Mouse (Mus musculus): Measurements from ENCODE around the gene Gm10447. TPM values are rescaled to one million over a fixed set of nuclear protein-coding genes. Genes with fewer than 3 reads are reported as not detected.

Gm10447 gene
- polyA plus RNA-seq, 1 experiment = 0.02 TPM

DNA sequence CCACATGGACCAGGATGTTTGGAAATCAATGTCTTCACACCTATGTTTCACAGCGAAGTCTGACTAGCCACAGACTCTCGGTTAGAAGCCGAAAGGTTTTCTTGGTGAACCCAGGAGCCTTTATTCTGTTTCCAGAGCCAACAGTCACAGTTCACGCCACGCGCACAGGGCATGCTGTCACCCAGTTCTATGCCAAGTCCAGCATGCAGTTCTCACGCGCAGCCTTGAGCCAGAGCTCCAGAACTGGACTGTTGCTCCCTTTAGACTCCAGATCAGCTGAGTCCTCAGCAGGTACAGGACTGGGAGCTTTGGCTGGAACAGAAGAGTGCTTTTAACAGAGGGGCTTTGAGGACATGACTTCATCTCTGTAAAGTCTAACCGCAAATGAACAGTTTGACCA is 4.5 kb downstream of the Gm10447 start:
- Histone ChIP-seq H3K4me3 (no peak overlapping the region), H3K27me3 (ENCODE audit: control insufficient read depth, insufficient read depth, insufficient read length) (peaks cover 8% of the 10 kb centered on the region), H3K79me2 (ENCODE audit: control insufficient read depth, insufficient read depth) (no peaks in the 10 kb centered on the region), H3K36me3 (ENCODE audit: control insufficient read depth, insufficient read depth) (no peaks in the 10 kb centered on the region), H3ac (ENCODE audit: control insufficient read depth, insufficient read length) (no peak overlapping the region), H3K4me2 (ENCODE audit: low read depth) (no peak overlapping the region)
- TF ChIP-seq MAX (IDR thresholded peaks at IDR 0.05; ENCODE audit: low read depth) = no peak

DNA sequence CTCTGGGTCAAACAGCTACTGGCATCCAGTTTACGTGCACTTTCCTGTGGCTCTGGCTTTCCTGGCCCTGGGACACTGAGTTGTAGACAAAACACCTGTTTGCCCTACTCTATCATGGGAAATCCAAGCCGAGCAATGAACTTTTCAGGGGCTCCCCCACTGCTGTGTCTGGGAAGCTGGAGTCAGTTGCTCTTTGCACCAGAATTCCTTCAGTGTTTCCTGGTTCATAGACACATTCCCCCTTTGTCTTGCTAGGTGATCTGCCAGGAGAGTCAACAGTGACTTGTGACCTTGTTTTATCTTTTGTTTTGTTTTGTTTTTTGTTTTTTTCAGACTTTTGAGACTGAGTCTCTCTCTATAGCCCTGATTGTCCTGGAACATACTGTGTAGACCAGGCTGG is 5.5 kb downstream of the Gm10447 start:
- H3K27me3 ChIP-seq (ENCODE audit: control insufficient read depth, insufficient read depth, insufficient read length) = peaks cover 8% of the 10 kb centered on the region
- H3ac ChIP-seq (ENCODE audit: control insufficient read depth, insufficient read length) = no peak overlapping the region
- TF ChIP-seq MAX (IDR thresholded peaks at IDR 0.05; ENCODE audit: low read depth) (no peak), POLR2AphosphoS2 (IDR thresholded peaks at IDR 0.05; ENCODE audit: insufficient read length, low read depth) (no peak), TCF3 (IDR thresholded peaks at IDR 0.05; ENCODE audit: insufficient read length, low read depth) (no peak), TCF12 (IDR thresholded peaks at IDR 0.05; ENCODE audit: insufficient read depth, poor library complexity, severe bottlenecking) (no peak), MYOG (IDR thresholded peaks at IDR 0.05; ENCODE audit: control insufficient read depth in 1 of 3, insufficient read depth in 1 of 3, insufficient read length in 2 of 3, low read depth in 2 of 3) (no peak), POLR2A (IDR thresholded peaks at IDR 0.05; ENCODE audit: insufficient read length, low read depth) (no peak), MYOD1 (IDR thresholded peaks at IDR 0.05; ENCODE audit: control insufficient read depth in 1 of 3, insufficient read length in 2 of 3, low read depth in 2 of 3) (no peak), CEBPB (IDR thresholded peaks at IDR 0.05; ENCODE audit: insufficient read depth, poor library complexity, severe bottlenecking) (no peak), SRF (IDR thresholded peaks at IDR 0.05; ENCODE audit: control insufficient read depth, insufficient read length, low read depth) (no peak), E2F4 (IDR thresholded peaks at IDR 0.05; ENCODE audit: insufficient read depth) (no peak)

DNA sequence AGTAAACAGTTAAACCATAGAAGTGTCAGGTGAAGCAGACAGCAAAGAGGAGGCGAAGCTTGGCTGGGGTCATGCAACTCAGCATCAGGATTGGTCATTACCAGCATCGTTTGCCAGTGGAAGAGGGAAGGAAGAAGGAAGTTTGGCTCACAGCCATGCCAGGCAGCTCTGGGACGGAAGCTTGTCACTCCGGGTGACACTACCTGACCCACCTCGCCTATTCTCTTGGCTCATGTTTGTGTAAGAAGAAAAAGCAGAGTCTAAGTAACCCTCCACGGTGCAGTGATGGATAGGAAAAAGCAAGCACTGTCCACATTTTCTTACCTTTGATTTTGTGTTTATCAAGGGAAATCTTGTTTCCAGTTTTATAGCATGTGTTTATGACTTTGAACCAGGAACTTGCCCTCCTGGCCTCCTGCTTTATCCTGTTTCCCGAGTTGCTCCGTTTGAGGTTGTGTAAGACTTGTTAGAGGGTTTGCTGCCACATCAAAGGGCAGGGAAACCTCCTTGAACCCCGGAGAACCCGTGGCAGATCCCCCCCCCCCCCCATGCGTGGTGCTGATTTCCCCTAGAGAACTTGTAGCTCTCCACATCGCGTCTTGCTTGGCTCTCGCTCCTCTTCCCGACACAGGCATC is 6.7 kb downstream of the Gm10447 start:
- TF ChIP-seq CEBPB (IDR thresholded peaks at IDR 0.05; ENCODE audit: insufficient read depth, poor library complexity, severe bottlenecking) (no peak), MAX (IDR thresholded peaks at IDR 0.05; ENCODE audit: low read depth) (no peak), TCF3 (IDR thresholded peaks at IDR 0.05; ENCODE audit: insufficient read length, low read depth) (no peak), USF1 (IDR thresholded peaks at IDR 0.05; ENCODE audit: low read depth) (no peak), POLR2A (IDR thresholded peaks at IDR 0.05; ENCODE audit: insufficient read length, low read depth) (no peak), SRF (IDR thresholded peaks at IDR 0.05; ENCODE audit: control insufficient read depth, insufficient read length, low read depth) (no peak), E2F4 (IDR thresholded peaks at IDR 0.05; ENCODE audit: insufficient read depth) (no peak), MYOD1 (IDR thresholded peaks at IDR 0.05; ENCODE audit: control insufficient read depth in 1 of 3, insufficient read length in 2 of 3, low read depth in 2 of 3) (no peak), MYOG (IDR thresholded peaks at IDR 0.05; ENCODE audit: control insufficient read depth in 1 of 3, insufficient read depth in 1 of 3, insufficient read length in 2 of 3, low read depth in 2 of 3) (no peak), REST (IDR thresholded peaks at IDR 0.05; ENCODE audit: insufficient read depth, insufficient read length) (no peak), POLR2AphosphoS2 (IDR thresholded peaks at IDR 0.05; ENCODE audit: insufficient read length, low read depth) (no peak), TCF12 (IDR thresholded peaks at IDR 0.05; ENCODE audit: insufficient read depth, poor library complexity, severe bottlenecking) (no peak)
- Histone ChIP-seq H3K27me3 (ENCODE audit: control insufficient read depth, insufficient read depth, insufficient read length) (peaks cover 8% of the 10 kb centered on the region), H3ac (ENCODE audit: control insufficient read depth, insufficient read length) (no peak overlapping the region), H3K4me2 (ENCODE audit: low read depth) (no peak overlapping the region), H3K79me2 (ENCODE audit: control insufficient read depth, insufficient read depth) (no peaks in the 10 kb centered on the region), H3K4me3 (no peak overlapping the region), H3K36me3 (ENCODE audit: control insufficient read depth, insufficient read depth) (no peaks in the 10 kb centered on the region)

More for the DNA sequence above, 5.5 kb downstream of the Gm10447 start:
- H3K79me2 ChIP-seq (ENCODE audit: control insufficient read depth, insufficient read depth) = no peaks in the 10 kb centered on the region
- no peaks in the 10 kb centered on the region for H3K36me3 ChIP-seq (ENCODE audit: control insufficient read depth, insufficient read depth)
- no peak overlapping the region for H3K4me2 ChIP-seq (ENCODE audit: low read depth)
- H3K4me3 ChIP-seq = no peak overlapping the region

DNA sequence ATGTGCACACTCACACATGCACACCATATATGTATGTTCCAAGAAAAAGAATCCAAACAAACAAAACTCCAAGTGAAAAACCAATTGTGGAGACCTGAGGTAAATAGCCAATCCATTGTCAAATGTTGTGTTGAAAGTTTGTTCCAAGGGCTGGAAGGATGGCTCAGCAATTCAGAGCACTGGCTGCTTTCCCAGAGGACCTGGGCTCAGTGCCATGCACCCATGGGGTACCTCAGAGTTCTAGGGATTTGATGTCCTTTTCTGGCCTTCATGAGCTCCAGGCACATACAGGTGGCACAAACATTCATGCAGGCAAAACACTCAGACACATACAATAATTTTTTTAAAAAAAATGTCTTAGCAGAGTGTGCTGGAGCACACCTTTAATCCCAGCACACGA is 8.4 kb downstream of the Gm10447 start:
- Histone ChIP-seq H3ac (ENCODE audit: control insufficient read depth, insufficient read length) (no peak overlapping the region), H3K4me2 (ENCODE audit: low read depth) (no peak overlapping the region), H3K79me2 (ENCODE audit: control insufficient read depth, insufficient read depth) (no peaks in the 10 kb centered on the region), H3K4me3 (no peak overlapping the region), H3K27me3 (ENCODE audit: control insufficient read depth, insufficient read depth, insufficient read length) (peaks cover 8% of the 10 kb centered on the region), H3K36me3 (ENCODE audit: control insufficient read depth, insufficient read depth) (no peaks in the 10 kb centered on the region)
- TF ChIP-seq E2F4 (IDR thresholded peaks at IDR 0.05; ENCODE audit: insufficient read depth) (no peak), TCF12 (IDR thresholded peaks at IDR 0.05; ENCODE audit: insufficient read depth, poor library complexity, severe bottlenecking) (no peak), MYOG (IDR thresholded peaks at IDR 0.05; ENCODE audit: control insufficient read depth in 1 of 3, insufficient read depth in 1 of 3, insufficient read length in 2 of 3, low read depth in 2 of 3) (no peak), USF1 (IDR thresholded peaks at IDR 0.05; ENCODE audit: low read depth) (no peak), POLR2A (IDR thresholded peaks at IDR 0.05; ENCODE audit: insufficient read length, low read depth) (no peak), TCF3 (IDR thresholded peaks at IDR 0.05; ENCODE audit: insufficient read length, low read depth) (no peak), CEBPB (IDR thresholded peaks at IDR 0.05; ENCODE audit: insufficient read depth, poor library complexity, severe bottlenecking) (no peak), MYOD1 (IDR thresholded peaks at IDR 0.05; ENCODE audit: control insufficient read depth in 1 of 3, insufficient read length in 2 of 3, low read depth in 2 of 3) (no peak), MAX (IDR thresholded peaks at IDR 0.05; ENCODE audit: low read depth) (no peak), REST (IDR thresholded peaks at IDR 0.05; ENCODE audit: insufficient read depth, insufficient read length) (no peak), POLR2AphosphoS2 (IDR thresholded peaks at IDR 0.05; ENCODE audit: insufficient read length, low read depth) (no peak), SRF (IDR thresholded peaks at IDR 0.05; ENCODE audit: control insufficient read depth, insufficient read length, low read depth) (no peak)

DNA sequence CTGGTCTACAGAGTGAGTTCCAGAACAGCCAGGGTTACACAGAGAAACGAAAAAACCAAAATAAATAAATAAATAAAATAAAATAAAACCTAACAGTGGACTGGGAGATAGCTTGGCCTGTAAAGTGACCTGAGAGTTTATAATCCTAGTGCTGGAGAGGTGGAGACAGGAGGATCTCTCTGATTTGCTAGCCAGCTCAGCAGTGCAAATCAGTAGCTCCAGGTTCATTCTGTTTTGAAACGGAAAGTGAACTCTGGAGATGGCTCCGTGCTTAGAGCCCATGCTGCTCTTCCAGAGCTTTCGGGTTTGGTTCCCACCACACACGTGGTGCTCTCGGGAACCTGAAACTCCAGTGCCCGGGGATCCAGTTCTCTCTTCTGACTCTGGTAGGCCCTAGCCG is 8.9 kb downstream of the Gm10447 start:
- Histone ChIP-seq H3K27me3 (ENCODE audit: control insufficient read depth, insufficient read depth, insufficient read length) (peaks cover 8% of the 10 kb centered on the region), H3K36me3 (ENCODE audit: control insufficient read depth, insufficient read depth) (no peaks in the 10 kb centered on the region), H3K4me3 (no peak overlapping the region), H3ac (ENCODE audit: control insufficient read depth, insufficient read length) (no peak overlapping the region), H3K4me2 (ENCODE audit: low read depth) (no peak overlapping the region), H3K79me2 (ENCODE audit: control insufficient read depth, insufficient read depth) (no peaks in the 10 kb centered on the region)
- TF ChIP-seq E2F4 (IDR thresholded peaks at IDR 0.05; ENCODE audit: insufficient read depth) (no peak), MYOG (IDR thresholded peaks at IDR 0.05; ENCODE audit: control insufficient read depth in 1 of 3, insufficient read depth in 1 of 3, insufficient read length in 2 of 3, low read depth in 2 of 3) (no peak), MYOD1 (IDR thresholded peaks at IDR 0.05; ENCODE audit: control insufficient read depth in 1 of 3, insufficient read length in 2 of 3, low read depth in 2 of 3) (no peak), CEBPB (IDR thresholded peaks at IDR 0.05; ENCODE audit: insufficient read depth, poor library complexity, severe bottlenecking) (no peak), MAX (IDR thresholded peaks at IDR 0.05; ENCODE audit: low read depth) (no peak), TCF3 (IDR thresholded peaks at IDR 0.05; ENCODE audit: insufficient read length, low read depth) (no peak)

Measured in myocyte (in vitro differentiated cells).